In the genomic region with DNA sequence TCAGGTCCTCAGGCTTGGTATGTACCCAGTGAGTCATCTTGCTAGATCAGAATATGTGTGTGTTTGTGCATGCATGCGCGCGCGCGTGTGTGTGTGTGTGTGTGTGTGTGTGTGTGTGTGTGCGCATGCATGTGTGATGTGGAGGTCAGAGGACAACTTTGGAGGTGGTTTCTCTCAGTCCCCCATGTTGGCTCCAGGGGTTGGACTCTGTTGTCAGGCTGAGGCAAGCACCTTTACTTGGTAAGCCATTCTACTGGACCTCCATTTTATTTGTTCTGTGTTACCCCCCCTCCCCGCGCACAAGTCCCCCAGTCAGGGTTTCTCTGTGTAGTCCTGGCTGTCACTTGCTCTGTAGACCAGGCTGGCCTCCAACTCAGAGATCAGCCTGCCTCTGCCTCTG, we compare ENCODE assay signal across 20 mouse cellular contexts. TPM values are rescaled to one million over a fixed set of nuclear protein-coding genes. Genes with fewer than 3 reads are reported as not detected.
"Had no signal": no experiment of that assay in that cellular context is flagged by ENCODE, and none has a peak within 500 bp of the region (broad histone marks: within the 10 kb centered on the region; RNA-seq: fewer than 3 reads in every experiment).

No protein-coding gene starts in this region.

- H3K9me3 ChIP-seq: liver, embryonic 15.5 days; lung, embryonic 15.5 days; megakaryocyte, embryonic 14.5 days; midbrain, embryonic 13.5 days; midbrain, embryonic 15.5 days; neural tube, embryonic 12.5 days; stomach, embryonic 15.5 days had no signal

- H3K9ac ChIP-seq: liver, embryonic 15.5 days; liver, postnatal 0 days; lung, embryonic 15.5 days; midbrain, embryonic 13.5 days; midbrain, embryonic 15.5 days; neural tube, embryonic 12.5 days; stomach, embryonic 15.5 days had no signal

- H3K27me3 ChIP-seq: liver, embryonic 15.5 days; midbrain, embryonic 13.5 days; midbrain, embryonic 15.5 days; neural tube, embryonic 12.5 days; stomach, embryonic 15.5 days had no signal

- H3K36me3 ChIP-seq: liver, embryonic 15.5 days; lung, embryonic 15.5 days; midbrain, embryonic 13.5 days; midbrain, embryonic 15.5 days; neural tube, embryonic 12.5 days; stomach, embryonic 15.5 days had no signal

- DNase-seq: liver, postnatal 0 days; lung, adult 2 months; lung, postnatal 14 days; right cerebral cortex, postnatal 14 days; thymus, adult 2 months; thymus, postnatal 25 days; thymus, postnatal 4 days had no signal

- H3K27ac ChIP-seq: liver, embryonic 15.5 days; lung, embryonic 15.5 days; macrophage; midbrain, embryonic 13.5 days; midbrain, embryonic 15.5 days; neural tube, embryonic 12.5 days; stomach, embryonic 15.5 days; stomach, postnatal 0 days had no signal

- H3K4me3 ChIP-seq: liver, embryonic 15.5 days; lung, embryonic 15.5 days; megakaryocyte, embryonic 14.5 days; midbrain, embryonic 13.5 days; midbrain, embryonic 15.5 days; neural tube, embryonic 12.5 days; stomach, embryonic 15.5 days had no signal

- H3K4me1 ChIP-seq: liver, embryonic 15.5 days; lung, embryonic 15.5 days; midbrain, embryonic 13.5 days; midbrain, embryonic 15.5 days; neural tube, embryonic 12.5 days; stomach, embryonic 15.5 days had no signal

RNA-seq across cellular contexts. Expression of a gene that starts 10.0 kb away (rescaled TPM):
- total RNA-seq: monocyte, adult 5-6 weeks; neutrophil, adult 5-6 weeks had no signal

RNA-seq across cellular contexts. Expression of a gene that starts 15.4 kb away (rescaled TPM):
- total RNA-seq: megakaryocyte progenitor cell, adult 5-6 weeks; midbrain, postnatal 0 days; monocyte, adult 5-6 weeks had no signal

RNA-seq across cellular contexts. Expression of a gene that starts 29.0 kb away (rescaled TPM):
- total RNA-seq: megakaryocyte progenitor cell, adult 5-6 weeks; midbrain, postnatal 0 days; monocyte, adult 5-6 weeks; neutrophil, adult 5-6 weeks had no signal

RNA-seq across cellular contexts. Expression of a gene that starts 44.7 kb away (rescaled TPM):
- total RNA-seq: megakaryocyte progenitor cell, adult 5-6 weeks; midbrain, postnatal 0 days; monocyte, adult 5-6 weeks had no signal
